Mouse (Mus musculus): Measurements from ENCODE around the gene Jmjd4.

DNA sequence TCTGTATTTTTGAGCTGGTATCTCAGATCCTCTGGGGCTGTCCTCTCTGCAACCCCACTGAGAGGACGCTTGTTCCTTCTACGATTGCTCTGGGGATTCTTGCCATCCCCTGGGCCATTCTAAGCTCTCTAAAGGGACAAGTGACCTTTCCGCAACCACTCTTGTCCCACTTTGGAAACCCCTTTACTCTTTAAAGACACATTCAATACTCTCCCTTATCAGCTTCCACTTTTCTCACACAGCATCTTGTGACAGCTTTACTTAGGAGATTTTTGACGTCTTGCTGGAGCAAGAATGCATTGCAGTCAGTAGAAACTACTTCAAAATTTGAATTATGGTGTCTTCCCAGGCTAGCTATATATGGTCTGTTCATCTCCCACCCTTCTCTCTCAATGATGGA, 1.2 kb downstream of the Jmjd4 start, which contains the start of gene Snap47:
- TF ChIP-seq CTCF (IDR thresholded peaks at IDR 0.05; ENCODE audit: extremely low read depth, insufficient read depth, low read length) = no peak
- no peak for TF ChIP-seq POLR2A (IDR thresholded peaks at IDR 0.05; ENCODE audit: extremely low read depth, insufficient read depth, low read length)

Measured in cortical plate, adult 2 months (tissue).